Mouse (Mus musculus): ENCODE measurements at regions not wholly inside any gene's neighbourhood (a gene's known extent, or its start where the extent isn't known, plus 50 kb on each side); places are given as distances from the start of the nearest gene placed in this dataset.
"Not testable (repeated sequence)": the region's sequence is repeated elsewhere in the genome, so short reads cannot be mapped to it uniquely, and the experiment has no call there.

- no peak for DNase-seq (ENCODE audit: low read depth, low spot score)
Observed at GRCm38 (mm10) chr8:30063148-30063547, 2615.7 kb downstream of the Poteg start.

GRCm38 (mm10) chr8:30077726-30078125 is 2630.3 kb downstream of the Poteg start:
- no peak for DNase-seq (ENCODE audit: low read depth, low spot score)

GRCm38 (mm10) chr8:30127766-30128165 is 2680.3 kb downstream of the Poteg start:
- DNase-seq (ENCODE audit: low read depth, low spot score) = no peak

- no peak for DNase-seq (ENCODE audit: low read depth, low spot score)
Observed at GRCm38 (mm10) chr8:30134999-30135398, 2687.5 kb downstream of the Poteg start.

- DNase-seq (ENCODE audit: low read depth, low spot score) = no peak
Observed at GRCm38 (mm10) chr8:30151181-30151844, 2703.8 kb downstream of the Poteg start.

- DNase-seq (ENCODE audit: low read depth, low spot score) = no peak
Observed at GRCm38 (mm10) chr8:30152921-30153320, 2705.5 kb downstream of the Poteg start.

- DNase-seq (ENCODE audit: low read depth, low spot score) = no peak
Observed at GRCm38 (mm10) chr8:30171881-30172280, 2724.4 kb downstream of the Poteg start.

- not testable (repeated sequence) for DNase-seq (ENCODE audit: low read depth, low spot score)
Observed at GRCm38 (mm10) chr8:30202746-30203145, 2755.3 kb downstream of the Poteg start.

- no peak for DNase-seq (ENCODE audit: low read depth, low spot score)
Observed at GRCm38 (mm10) chr8:30227354-30227753, 2779.9 kb downstream of the Poteg start.

GRCm38 (mm10) chr8:30233266-30233665 is 2785.8 kb downstream of the Poteg start:
- no peak for DNase-seq (ENCODE audit: low read depth, low spot score)

- no peak for DNase-seq (ENCODE audit: low read depth, low spot score)
Observed at GRCm38 (mm10) chr8:30251797-30252196, 2804.3 kb downstream of the Poteg start.

GRCm38 (mm10) chr8:30269949-30270910 is 2822.8 kb downstream of the Poteg start:
- DNase-seq (ENCODE audit: low read depth, low spot score) = no peak

GRCm38 (mm10) chr8:30289169-30289568 is 2841.7 kb downstream of the Poteg start:
- no peak for DNase-seq (ENCODE audit: low read depth, low spot score)

GRCm38 (mm10) chr8:30331201-30331600 is 2883.7 kb downstream of the Poteg start:
- DNase-seq (ENCODE audit: low read depth, low spot score) = no peak

GRCm38 (mm10) chr8:30333352-30333751 is 2885.9 kb downstream of the Poteg start:
- no peak for DNase-seq (ENCODE audit: low read depth, low spot score)

GRCm38 (mm10) chr8:30359464-30359863 is 2912.0 kb downstream of the Poteg start:
- DNase-seq (ENCODE audit: low read depth, low spot score) = no peak

GRCm38 (mm10) chr8:30365721-30366120 is 2918.3 kb downstream of the Poteg start:
- no peak for DNase-seq (ENCODE audit: low read depth, low spot score)

GRCm38 (mm10) chr8:30391936-30392335 is 2944.5 kb downstream of the Poteg start:
- DNase-seq (ENCODE audit: low read depth, low spot score) = no peak

GRCm38 (mm10) chr8:30439423-30439822 is 2989.1 kb upstream of the 5930422O12Rik start:
- no peak for DNase-seq (ENCODE audit: low read depth, low spot score)

GRCm38 (mm10) chr8:30441821-30442220 is 2986.7 kb upstream of the 5930422O12Rik start:
- no peak for DNase-seq (ENCODE audit: low read depth, low spot score)

GRCm38 (mm10) chr8:30443874-30444273 is 2984.6 kb upstream of the 5930422O12Rik start:
- no peak for DNase-seq (ENCODE audit: low read depth, low spot score)

GRCm38 (mm10) chr8:30444274-30444673 is 2984.2 kb upstream of the 5930422O12Rik start:
- no peak for DNase-seq (ENCODE audit: low read depth, low spot score)

GRCm38 (mm10) chr8:30458136-30458535 is 2970.4 kb upstream of the 5930422O12Rik start:
- DNase-seq (ENCODE audit: low read depth, low spot score) = no peak
